Mouse (Mus musculus): ENCODE measurements around the gene Tns2. TPM values are rescaled to one million over a fixed set of nuclear protein-coding genes. Genes with fewer than 3 reads are reported as not detected.

Gene Tns2
- total RNA-seq, 2 experiments from 2014 or later: 64.5 to 84.6 TPM

DNA sequence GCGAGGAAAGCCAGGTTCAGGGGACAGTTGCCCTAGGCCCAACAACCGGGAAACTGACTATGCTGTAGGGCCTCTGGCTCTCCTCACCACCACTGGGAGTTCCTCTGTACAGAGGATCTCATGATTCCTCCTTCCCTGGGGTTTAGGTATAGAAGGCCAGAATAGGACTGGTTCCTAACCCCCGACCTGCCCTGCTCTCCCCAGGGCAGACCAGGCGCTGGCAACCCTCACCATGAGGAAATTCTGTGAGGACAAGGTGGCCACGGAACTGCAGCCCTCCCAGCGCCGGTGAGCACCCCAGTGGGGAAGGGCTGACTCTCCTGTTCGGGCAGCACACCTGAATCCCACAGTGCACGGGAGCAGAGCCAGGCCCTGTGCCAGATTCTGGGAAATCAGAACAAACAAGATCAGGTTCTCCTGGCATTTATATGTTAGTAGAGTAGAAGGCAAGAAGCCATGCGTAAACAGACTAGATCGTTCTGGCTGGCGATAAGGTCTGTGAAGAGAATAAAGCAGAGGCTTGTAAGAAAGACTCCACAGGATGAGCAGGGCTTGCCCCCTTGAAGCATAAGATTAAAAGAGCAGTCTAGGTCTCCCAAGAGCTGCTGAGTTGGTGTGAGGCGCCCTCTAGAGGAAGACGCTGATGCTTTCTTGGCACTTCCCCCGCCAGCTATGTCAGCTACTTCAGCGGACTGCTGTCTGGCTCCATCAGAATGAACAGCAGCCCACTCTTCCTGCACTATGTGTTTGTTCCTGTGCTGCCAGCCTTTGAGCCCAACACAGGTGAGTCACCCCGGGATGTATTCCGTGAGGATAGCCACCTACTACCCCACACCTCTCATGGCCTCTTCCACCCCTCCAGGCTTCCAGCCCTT is 8.7 kb downstream of the Tns2 start:
- DNase-seq: peak; percentile 85

DNA sequence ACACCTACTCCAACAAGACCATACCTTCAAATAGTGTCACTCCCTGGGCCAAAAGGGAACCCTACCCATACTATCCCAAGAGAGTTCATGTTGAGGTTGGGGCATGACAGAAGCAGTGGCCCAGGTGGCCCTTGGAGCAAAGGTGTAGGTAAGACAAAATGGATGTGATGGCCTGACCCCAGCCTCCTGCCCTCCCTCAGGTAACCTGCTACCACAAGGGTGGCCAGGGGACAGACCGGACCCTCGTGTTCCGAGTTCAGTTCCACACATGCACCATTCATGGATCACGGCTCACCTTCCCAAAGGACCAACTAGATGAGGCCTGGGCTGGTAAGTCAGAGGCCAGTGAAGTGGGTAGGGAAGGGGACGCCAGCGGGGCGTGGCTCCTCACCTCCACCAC is 10.1 kb downstream of the Tns2 start:
- no peak for DNase-seq

- DNase-seq: no peak
These were observed 10.7 kb downstream of the Tns2 start for GRCm38 (mm10) chr15:102110701-102111494.

DNA sequence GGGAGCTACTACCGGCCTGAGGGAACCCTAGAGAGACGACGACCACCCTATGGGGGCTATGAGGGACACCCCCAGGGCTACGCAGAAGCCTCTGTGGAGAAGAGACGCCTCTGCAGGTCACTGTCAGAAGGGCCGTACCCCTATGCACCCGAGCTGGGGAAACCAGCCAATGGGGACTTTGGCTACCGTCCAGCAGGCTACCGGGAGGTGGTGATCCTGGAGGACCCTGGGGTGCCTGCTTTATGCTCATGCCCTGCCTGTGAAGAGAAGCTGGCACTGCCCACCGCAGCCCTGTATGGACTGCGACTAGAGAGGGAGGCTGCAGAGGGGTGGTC is 11.2 kb downstream of the Tns2 start:
- no peak for DNase-seq

DNA sequence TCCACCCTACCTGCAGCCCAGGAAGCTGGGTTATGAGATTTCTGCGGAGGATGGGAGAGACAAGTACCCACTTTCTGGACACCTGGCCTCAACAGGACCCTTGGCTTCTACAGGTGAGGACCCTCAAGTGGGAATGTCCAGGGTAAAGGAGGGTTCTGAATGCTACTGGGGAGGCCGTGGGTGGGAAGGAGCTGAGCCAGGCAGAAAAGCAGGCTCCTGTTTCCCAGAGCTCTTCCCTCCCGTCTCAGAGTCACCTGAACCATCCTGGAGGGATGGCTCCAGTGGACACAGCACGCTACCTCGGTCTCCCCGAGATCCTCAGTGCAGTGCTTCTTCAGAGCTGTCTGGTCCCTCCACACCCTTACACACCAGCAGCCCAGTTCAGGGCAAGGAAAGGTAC is 12.0 kb downstream of the Tns2 start:
- DNase-seq: no peak

- no peak for DNase-seq
These were observed 12.6 kb downstream of the Tns2 start for GRCm38 (mm10) chr15:102112827-102113226.

DNA sequence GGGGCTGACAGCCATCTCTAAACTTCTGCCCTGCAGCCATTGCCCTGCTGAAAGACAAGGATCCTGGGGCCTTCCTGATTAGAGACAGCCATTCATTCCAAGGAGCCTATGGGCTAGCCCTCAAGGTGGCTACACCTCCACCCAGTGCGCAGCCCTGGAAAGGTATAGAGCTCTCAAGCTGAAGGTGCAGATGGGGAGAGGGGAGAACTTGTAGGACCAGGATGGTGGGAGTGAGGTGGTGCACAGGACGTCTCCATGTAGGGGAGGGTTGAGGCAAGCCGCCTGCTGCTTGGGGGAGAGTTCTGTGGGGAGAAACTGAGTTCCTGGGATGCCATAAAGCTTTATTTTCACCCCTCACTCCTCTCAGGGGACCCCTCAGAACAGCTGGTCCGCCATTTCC is 13.5 kb downstream of the Tns2 start:
- no peak for DNase-seq

- DNase-seq: peak; percentile 73
These were observed 14.5 kb downstream of the Tns2 start for GRCm38 (mm10) chr15:102114651-102115260.

DNA sequence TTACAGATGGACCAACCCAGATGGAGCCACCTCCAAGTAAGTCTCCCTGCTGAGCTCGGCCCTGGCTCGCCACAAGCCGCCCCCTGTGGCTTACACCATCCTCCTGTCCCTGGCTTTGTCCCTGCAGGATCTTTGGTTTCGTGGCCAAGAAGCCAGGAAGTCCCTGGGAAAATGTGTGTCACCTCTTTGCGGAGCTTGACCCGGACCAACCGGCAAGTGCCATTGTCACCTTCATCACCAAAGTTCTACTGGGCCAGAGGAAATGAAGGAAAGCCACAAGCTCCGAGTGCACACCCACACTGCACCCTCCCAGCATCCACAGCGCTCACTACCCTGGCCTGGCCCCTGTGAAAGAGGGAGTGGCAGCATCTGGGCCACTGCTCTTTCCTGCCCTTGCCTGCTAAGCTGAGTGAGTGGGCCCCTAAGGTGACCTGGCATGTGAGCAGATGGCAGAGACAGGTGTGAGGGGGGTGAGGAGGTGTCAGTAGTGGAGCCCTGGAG is 15.6 kb downstream of the Tns2 start:
- no peak for DNase-seq

DNA sequence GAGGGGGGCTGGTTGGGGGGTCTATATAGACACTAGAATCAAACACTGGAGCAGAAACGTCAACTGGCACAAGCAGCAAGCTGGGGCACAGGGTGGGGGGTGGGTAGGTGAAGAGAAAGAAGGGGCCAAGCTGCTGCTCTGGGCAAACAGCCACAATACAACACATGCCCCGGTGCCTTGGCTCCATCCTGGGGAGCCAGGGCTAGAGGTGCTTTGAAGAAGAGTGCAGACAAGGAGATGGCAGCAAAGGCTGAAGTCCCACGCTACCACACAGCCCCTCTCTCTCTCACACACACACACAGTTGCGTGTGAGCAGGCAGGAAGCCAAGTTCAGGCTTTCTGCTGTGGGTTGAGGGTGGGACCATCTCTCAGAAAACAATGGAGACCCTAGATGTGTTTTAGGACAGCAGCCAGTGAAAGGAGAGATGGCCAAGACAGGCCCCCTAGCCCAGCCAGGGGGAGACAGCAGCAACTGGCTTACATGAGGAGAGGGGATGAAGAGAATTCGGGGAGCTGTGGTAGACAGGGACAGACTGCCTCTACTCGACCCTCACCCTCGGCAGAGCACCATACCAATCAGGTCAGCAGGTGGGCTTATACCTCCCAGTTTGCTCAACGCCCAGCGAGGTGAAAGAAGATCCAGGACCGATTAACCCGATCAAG is 16.7 kb downstream of the Tns2 start:
- DNase-seq: no peak

DNA sequence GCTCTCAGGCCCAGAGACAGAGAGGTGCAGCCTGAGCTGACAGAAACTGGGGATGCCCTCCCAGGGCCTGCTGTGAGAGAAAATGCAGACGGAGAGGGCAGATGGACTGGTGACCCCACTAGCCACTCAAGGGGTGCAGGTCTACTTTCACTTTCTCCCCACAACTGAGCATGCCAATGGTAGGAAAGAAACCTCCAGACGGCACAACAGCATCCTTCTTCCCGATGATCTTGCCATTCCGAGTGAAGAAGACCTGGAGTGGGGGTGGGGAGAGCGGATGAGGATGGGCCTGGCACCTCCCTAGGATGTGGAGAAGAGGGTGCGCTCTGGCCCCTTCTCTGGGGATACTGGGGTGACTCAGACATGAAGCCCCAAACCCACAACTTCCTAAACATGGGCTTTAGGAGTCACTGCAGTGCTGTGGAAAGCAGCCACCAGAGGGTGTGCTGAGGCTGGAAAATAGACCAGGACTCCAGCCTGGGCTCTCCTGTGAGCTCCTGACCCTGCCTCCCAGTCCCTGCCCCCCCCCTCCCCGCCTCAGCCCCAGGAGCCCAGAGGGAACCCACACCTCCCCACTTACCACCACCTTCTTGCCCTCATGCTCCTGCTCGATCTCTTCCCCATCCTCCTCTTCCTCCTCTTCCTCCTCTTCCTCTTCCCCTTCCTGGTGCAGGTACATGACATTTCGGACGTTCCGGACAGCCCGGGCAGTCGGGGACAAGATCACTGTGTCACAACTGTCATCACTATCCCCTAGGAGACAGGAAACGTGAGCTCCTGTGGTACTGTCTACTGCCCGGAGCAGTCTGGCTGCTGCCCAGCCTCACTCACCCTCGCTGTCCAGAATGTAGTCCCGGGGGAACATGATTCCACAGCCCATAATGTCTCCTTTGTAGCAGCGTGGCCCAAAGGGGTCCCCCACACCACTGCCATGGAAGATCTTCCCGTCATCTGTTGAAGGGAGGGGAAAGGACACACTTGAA is 17.5 kb downstream of the Tns2 start:
- DNase-seq: peak; percentile 56

DNA sequence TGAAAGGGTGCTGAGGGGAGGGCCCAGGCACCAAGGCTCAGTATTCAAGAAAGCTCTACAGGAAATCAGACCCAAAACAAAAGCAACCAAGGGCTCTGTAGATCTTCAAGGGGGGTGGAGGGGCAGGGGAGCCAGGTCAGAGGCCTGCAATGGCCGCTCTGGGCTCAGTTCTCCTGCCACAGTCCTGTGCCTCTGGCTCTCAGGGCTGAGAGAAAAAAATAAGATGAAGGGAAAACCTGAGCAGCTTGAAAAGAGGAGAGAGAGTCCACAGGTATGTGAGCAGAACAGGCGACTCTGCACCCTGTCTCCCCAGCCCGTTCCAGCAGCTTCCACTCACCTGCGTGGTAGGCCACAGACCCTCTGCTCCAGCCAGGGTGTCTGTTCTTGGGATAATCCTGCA is 18.4 kb downstream of the Tns2 start:
- no peak for DNase-seq

DNA sequence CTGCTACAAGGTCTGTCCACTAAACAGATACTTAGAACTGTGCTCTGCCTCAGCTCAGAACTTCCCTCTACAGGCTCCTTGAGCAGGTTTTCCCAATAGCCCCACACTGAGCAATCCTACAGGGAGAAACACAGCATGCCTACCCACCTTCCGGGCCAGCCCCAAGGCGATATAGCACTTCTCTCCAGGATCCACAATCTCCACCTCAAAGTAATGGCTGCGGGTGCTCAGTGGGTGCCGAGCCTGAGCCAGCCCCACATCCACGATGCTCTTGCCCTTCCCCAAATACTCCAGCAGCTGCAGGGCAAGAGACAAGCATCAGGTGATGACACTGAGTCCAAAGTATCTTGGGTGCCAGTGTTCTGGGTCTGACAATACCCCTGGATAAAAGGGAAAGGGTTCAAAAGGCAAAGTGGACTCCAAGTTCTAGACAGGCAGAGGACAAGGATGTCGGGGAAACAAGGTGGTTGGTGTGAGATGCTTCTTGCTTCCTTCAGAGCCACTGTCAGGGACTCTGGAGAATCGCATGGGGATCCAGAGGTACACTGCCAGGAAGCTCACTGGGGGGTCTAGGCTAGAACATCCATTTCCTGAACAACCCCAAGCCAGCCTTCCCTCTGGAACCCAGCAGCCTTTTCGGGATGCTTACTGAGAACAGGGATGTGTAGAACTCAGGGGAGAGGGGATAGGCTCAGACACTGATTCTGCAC is 19.1 kb downstream of the Tns2 start:
- no peak for DNase-seq

GRCm38 (mm10) chr15:102119831-102120170 is 19.6 kb downstream of the Tns2 start:
- no peak for DNase-seq

DNA sequence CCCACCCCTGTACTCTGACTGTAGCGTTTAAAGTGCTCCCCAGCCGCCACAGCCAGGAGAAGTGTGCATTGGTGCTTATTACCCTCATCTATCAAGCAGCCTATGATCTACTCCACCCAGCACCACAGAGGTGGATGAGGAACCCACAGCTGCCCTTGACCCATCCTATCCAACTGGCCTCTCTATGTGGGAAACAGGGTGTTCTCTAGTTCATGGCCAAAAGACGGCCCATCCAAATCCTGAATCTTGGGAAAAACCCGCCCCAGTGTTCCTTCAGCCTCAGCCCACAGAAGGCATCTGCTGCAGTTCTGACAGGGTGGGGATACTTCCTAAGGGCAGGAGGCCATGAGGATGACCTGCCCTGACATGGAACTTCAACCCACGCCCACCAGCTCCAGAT is 20.3 kb downstream of the Tns2 start:
- DNase-seq: no peak

DNA sequence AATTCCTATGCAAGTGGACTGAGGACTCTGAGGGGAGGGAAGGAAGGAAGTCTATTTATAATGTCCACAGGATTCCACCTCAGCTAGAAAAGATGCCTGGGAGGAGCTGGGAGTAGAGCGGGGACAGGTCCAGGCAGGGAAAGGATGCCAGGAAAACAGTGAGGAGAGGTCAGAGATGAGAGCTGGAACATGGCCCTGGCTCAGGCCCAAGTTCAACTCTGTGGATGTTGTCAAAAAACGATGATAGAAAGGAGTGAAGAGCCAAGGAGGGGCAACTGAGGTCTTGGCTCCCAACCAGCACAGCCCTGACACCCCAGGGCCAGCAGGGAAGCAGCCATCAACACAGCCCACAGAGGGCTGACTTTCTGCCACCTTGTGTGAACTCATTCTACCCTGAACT is 26.1 kb downstream of the Tns2 start:
- peak; percentile 78 for DNase-seq

DNA sequence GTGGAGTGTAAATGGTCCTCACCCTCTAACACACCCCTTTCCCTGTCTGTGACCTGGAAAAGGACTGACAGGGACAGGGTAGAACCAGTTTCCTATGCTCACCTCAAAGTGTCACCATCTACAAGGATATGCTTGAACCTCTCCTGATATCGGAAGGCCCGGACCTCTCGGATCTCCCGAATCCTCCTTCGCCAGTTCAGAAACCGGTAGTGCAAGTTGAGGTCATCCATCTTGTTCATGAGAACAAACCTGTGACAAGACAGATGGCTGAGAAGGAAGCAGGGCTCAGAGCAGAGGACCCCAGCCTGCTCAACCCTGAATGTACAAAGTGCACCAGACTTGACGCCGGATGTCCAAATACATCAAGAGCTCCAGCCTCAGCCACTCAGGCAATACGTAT is 33.1 kb downstream of the Tns2 start:
- DNase-seq: no peak

DNA sequence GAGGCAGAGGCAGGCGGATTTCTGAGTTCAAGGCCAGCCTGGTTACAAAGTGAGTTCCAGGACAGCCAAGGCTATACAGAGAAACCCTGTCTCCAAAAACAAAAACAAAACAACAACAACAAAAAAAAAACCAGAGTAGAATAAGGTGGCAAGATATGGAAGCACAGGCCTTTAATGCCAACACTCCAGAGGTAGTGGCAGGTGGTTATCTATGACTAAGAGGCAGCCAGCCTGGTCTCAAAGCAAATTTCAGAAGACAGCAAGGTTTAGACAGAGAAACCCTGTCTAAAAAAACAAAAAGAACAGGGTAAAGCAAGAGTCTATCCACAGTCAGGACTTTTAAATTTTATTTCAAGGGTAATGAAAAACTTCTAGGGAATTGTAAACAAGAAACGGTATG is 34.5 kb downstream of the Tns2 start:
- DNase-seq: no peak

DNA sequence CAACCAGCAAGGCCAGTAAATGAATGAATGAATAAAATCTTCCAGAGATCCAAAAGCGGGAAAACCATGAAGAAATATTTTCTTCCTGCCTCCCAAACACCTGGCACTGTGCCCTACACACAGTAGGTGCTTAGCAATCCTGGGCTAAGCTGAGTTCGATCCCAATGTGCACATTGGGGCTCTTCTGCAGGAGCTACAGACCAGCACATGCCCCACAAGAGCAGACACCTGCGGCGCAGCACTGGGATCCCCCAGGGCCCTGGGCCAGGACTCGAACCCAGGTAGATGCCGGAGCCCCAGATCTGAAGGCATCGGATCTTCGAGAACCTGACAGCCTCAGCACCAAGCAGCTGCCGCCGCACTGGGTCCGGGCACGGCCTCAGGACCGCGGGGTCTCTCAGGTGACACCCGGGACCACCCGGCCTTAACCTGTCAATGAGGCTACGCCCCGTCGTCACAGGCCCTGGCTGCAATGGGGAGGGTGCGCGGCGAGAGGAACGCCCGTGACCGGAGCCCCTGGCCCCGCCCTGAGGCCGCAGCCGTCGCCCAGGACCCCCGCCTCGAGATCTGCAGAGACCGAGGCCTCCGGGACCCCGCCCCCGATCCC is 35.4 kb downstream of the Tns2 start:
- no peak for DNase-seq

GRCm38 (mm10) chr15:102136129-102136758 is 36.0 kb downstream of the Tns2 start, which contains the start of gene Spryd3:
Spryd3 (minus strand) TSS chr15:102136234.
- peak; percentile 99 for DNase-seq
